Mouse (Mus musculus) brain, adult 2 months (tissue): ENCODE measurements around the gene Dtnbp1.

Source experiments
- DNase-seq: peaks from one replicate; pipeline ENCODE4 v3.0.0; 2011; ENCODE audit warnings: low read depth, low spot score

Dtnbp1 gene

GRCm38 (mm10) chr13:44904271-44904670 lies 97.7 kb downstream of the Dtnbp1 start:
- no peak for DNase-seq

- DNase-seq: no peak
Observed at GRCm38 (mm10) chr13:44903416-44903815, 98.5 kb downstream of the Dtnbp1 start.

- DNase-seq: no peak
Observed at GRCm38 (mm10) chr13:44902299-44902698, 99.6 kb downstream of the Dtnbp1 start.

- DNase-seq: no peak
Observed at GRCm38 (mm10) chr13:44896211-44896610, 105.7 kb downstream of the Dtnbp1 start.

GRCm38 (mm10) chr13:44891813-44892730 lies 109.9 kb downstream of the Dtnbp1 start:
- no peak for DNase-seq

GRCm38 (mm10) chr13:44890612-44891011 lies 111.3 kb downstream of the Dtnbp1 start:
- DNase-seq: no peak

GRCm38 (mm10) chr13:44886221-44886620 lies 115.7 kb downstream of the Dtnbp1 start:
- DNase-seq: peak; percentile 89

- DNase-seq: no peak
Observed at GRCm38 (mm10) chr13:44881001-44881400, 120.9 kb downstream of the Dtnbp1 start.

GRCm38 (mm10) chr13:44876799-44877198 lies 125.1 kb downstream of the Dtnbp1 start:
- peak; percentile 56 for DNase-seq
